Mouse (Mus musculus) intestine, embryonic 16.5 days (tissue): ENCODE measurements around the gene Higd1a. TPM values are rescaled to one million over a fixed set of nuclear protein-coding genes. Genes with fewer than 3 reads are reported as not detected.

ENCODE experiments used
- polyA plus RNA-seq: library from polyadenylated mRNA; unstranded; fragments of >200 nt; fragmentation: Nextera tagmentation; extraction: Ambion mirVana; gene quantifications from 2 replicates; pipeline ENCODE4 v1.2.1, GENCODE M21; 2015

The Higd1a gene
- polyA plus RNA-seq, 1 experiment from 2014 or later, result 162 TPM

Other genes starting within 250 kb of the Higd1a start
- gene Lyzl4, start 216.3 kb downstream of the Higd1a start, polyA plus RNA-seq, result not detected in 2 replicates
- 6.8 and 8.9 TPM in 2 replicates for gene Vipr1, start 215.6 kb downstream of the Higd1a start, polyA plus RNA-seq
- 16.1 and 16.4 TPM in 2 replicates for gene Sec22c, start 152.9 kb downstream of the Higd1a start, polyA plus RNA-seq
- 124 and 144 TPM in 2 replicates for gene Ss18l2, start 148.0 kb downstream of the Higd1a start, polyA plus RNA-seq
- 44.8 and 46.3 TPM in 2 replicates for gene Nktr, start 139.2 kb downstream of the Higd1a start, polyA plus RNA-seq
- 4.0 and 4.8 TPM in 2 replicates for gene Zfp651, start 99.0 kb downstream of the Higd1a start, polyA plus RNA-seq
- gene Klhl40, start 80.8 kb downstream of the Higd1a start, polyA plus RNA-seq, result 0.27 and 0.32 TPM in 2 replicates
- gene Hhatl, start 65.9 kb downstream of the Higd1a start, polyA plus RNA-seq, result 1.2 and 2.1 TPM in 2 replicates
- gene Ccdc13, start 18.9 kb downstream of the Higd1a start, polyA plus RNA-seq, result 0.66 and 0.81 TPM in 2 replicates
- gene Ackr2, start 40.0 kb upstream of the Higd1a start, polyA plus RNA-seq, result 0.62 and 0.98 TPM in 2 replicates
- not detected in 2 replicates for gene Cyp8b1, start 57.9 kb upstream of the Higd1a start, polyA plus RNA-seq
- 2.7 and 3.5 TPM in 2 replicates for gene Fam198a, start 92.6 kb upstream of the Higd1a start, polyA plus RNA-seq
- 14.4 and 15.9 TPM in 2 replicates for gene Pomgnt2, start 138.7 kb upstream of the Higd1a start, polyA plus RNA-seq